Mouse (Mus musculus): ENCODE measurements around the gene Gtsf1. TPM values are rescaled to one million over a fixed set of nuclear protein-coding genes. Genes with fewer than 3 reads are reported as not detected.

Gene Gtsf1
- polyA plus RNA-seq, 1 experiment from 2014 or later = not detected

DNA sequence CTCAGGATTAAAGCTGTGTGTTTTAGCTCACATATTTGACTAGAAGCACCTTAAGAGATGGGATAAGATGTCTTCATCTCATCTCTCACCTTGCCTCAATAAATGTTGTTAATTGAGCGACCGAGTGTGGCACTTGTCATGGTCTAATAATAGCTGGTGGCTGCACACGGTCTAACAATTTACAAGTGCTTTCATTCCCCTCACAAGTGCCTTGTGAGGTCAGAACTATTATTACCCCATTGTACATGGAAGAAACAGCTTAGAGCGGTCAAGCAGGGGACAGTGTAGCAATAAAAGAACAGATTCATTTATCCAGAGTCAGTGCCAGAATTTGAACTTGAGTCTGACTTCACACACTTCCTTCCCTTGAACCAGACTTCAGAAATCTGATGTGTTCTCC, 74.8 kb downstream of the Gtsf1 start:
- H3K4me1 ChIP-seq (ENCODE audit: control insufficient read depth, low read depth, low read length) = peaks cover 21% of the 10 kb centered on the region
- H3K9ac ChIP-seq (ENCODE audit: low read depth, low read length) = no peak overlapping the region
- no peak for ATAC-seq (ENCODE audit: low read depth)
- H3K36me3 ChIP-seq (ENCODE audit: control insufficient read depth, insufficient read depth) = peaks cover 23% of the 10 kb centered on the region
- H3K27me3 ChIP-seq (ENCODE audit: control insufficient read depth, insufficient read depth, low read depth, low read length) = no peaks in the 10 kb centered on the region
- H3K27ac ChIP-seq (ENCODE audit: low read length) = no peak overlapping the region
- no peak overlapping the region for H3K4me3 ChIP-seq (ENCODE audit: low read depth, low read length)
- H3K4me2 ChIP-seq (ENCODE audit: low read depth, low read length) = no peak overlapping the region
- no peaks in the 10 kb centered on the region for H3K9me3 ChIP-seq (replicated peaks; ENCODE audit: control insufficient read depth, low read length)
- 76% methylated on average over 4 of the region's 4 CpGs for WGBS (ENCODE audit: insufficient replicate concordance)

GRCm38 (mm10) chr15:103354690-103355089, 75.6 kb downstream of the Gtsf1 start:
- Histone ChIP-seq H3K4me3 (ENCODE audit: low read depth, low read length) (no peak overlapping the region), H3K9me3 (replicated peaks; ENCODE audit: control insufficient read depth, low read length) (no peaks in the 10 kb centered on the region), H3K4me2 (ENCODE audit: low read depth, low read length) (no peak overlapping the region), H3K4me1 (ENCODE audit: control insufficient read depth, low read depth, low read length) (peaks cover 17% of the 10 kb centered on the region), H3K27ac (ENCODE audit: low read length) (no peak overlapping the region), H3K27me3 (ENCODE audit: control insufficient read depth, insufficient read depth, low read depth, low read length) (no peaks in the 10 kb centered on the region), H3K36me3 (ENCODE audit: control insufficient read depth, insufficient read depth) (peaks cover 23% of the 10 kb centered on the region), H3K9ac (ENCODE audit: low read depth, low read length) (no peak overlapping the region)
- no peak for ATAC-seq (ENCODE audit: low read depth)
- WGBS (ENCODE audit: insufficient replicate concordance) = 79% methylated on average over 2 of the region's 2 CpGs

DNA sequence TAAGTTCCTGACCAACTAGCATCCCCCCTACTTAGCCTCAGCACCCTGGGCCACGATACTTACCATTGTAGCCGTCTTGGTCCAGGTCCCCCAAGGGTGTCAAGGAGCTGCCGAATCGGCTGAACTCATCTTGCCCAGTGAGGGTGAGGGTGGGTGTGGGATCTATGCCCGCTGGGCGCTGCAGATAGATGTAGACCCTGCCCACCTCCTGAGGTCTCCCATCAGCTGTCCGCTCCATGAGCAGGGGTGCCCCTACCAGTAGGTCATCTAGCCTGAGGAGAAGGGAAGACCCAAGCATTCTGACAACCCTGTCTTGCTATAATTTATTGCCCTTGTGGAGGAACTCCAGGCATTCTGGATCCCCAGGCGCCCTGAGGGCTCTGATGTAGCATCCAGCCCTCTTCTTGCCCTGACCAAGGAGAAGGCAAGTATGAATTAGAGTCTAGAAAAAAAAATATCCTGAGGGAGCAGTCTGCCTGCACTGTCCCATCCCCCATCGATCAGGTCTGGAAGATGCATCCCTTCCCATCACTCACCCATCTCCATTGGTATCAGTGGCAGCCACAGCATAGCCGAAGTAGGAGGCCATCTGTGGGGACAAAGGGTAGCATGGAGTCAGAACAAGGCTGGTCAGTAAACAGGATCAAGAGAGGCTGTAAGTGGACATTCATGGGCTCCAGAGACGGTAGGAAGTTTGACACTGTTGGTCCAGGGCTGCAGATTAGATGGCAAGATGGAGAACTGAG, 76.6 kb downstream of the Gtsf1 start:
- WGBS (ENCODE audit: insufficient replicate concordance) = 79% methylated on average over 11 of the region's 11 CpGs
- no peaks in the 10 kb centered on the region for H3K27me3 ChIP-seq (ENCODE audit: control insufficient read depth, insufficient read depth, low read depth, low read length)
- H3K9ac ChIP-seq (ENCODE audit: low read depth, low read length) = no peak overlapping the region
- peaks cover 30% of the 10 kb centered on the region for H3K36me3 ChIP-seq (ENCODE audit: control insufficient read depth, insufficient read depth)
- no peak overlapping the region for H3K27ac ChIP-seq (ENCODE audit: low read length)
- no peak for ATAC-seq (ENCODE audit: low read depth)
- H3K4me3 ChIP-seq (ENCODE audit: low read depth, low read length) = no peak overlapping the region
- H3K9me3 ChIP-seq (replicated peaks; ENCODE audit: control insufficient read depth, low read length) = no peaks in the 10 kb centered on the region
- no peak overlapping the region for H3K4me2 ChIP-seq (ENCODE audit: low read depth, low read length)
- peaks cover 7% of the 10 kb centered on the region for H3K4me1 ChIP-seq (ENCODE audit: control insufficient read depth, low read depth, low read length)

DNA sequence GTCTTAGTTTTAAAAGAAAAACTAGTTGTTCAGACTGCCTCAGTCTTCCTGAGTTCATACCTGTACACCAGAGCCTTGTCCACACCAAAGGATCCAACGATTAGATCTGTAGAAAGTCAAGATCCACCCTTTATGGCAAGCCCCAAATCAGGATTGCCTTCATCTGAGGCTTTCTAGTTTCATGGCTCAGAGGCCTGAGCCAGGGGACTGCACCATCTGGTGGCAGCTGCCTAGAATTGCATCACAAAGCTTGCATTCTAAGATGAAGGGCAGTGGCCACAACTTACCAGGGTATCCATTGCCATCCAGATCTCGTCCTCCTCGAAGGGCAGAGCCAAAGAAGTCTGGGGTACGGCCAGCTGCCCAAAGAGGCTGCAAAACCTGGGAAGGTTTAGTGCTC, 77.4 kb downstream of the Gtsf1 start:
- Histone ChIP-seq H3K27ac (ENCODE audit: low read length) (no peak overlapping the region), H3K9ac (ENCODE audit: low read depth, low read length) (no peak overlapping the region), H3K4me3 (ENCODE audit: low read depth, low read length) (no peak overlapping the region), H3K36me3 (ENCODE audit: control insufficient read depth, insufficient read depth) (peaks cover 31% of the 10 kb centered on the region), H3K4me1 (ENCODE audit: control insufficient read depth, low read depth, low read length) (no peaks in the 10 kb centered on the region), H3K9me3 (replicated peaks; ENCODE audit: control insufficient read depth, low read length) (no peaks in the 10 kb centered on the region), H3K27me3 (ENCODE audit: control insufficient read depth, insufficient read depth, low read depth, low read length) (no peaks in the 10 kb centered on the region), H3K4me2 (ENCODE audit: low read depth, low read length) (no peak overlapping the region)
- WGBS (ENCODE audit: insufficient replicate concordance) = 36% methylated on average over 4 of the region's 4 CpGs
- 0 out of 2 replicates have a peak, but pooled peaks have one; percentile 15 for ATAC-seq (ENCODE audit: low read depth)

Other genes with a start within 250 kb of the Gtsf1 start
- 40.6 and 45.9 TPM in 2 replicates for gene Cbx5, start 190.7 kb downstream of the Gtsf1 start, polyA plus RNA-seq (2015; fragmentation: Nextera tagmentation; extraction: Ambion mirVana)
- 174 and 193 TPM in 2 replicates for gene Hnrnpa1, start 190.0 kb downstream of the Gtsf1 start, polyA plus RNA-seq (2015; fragmentation: Nextera tagmentation; extraction: Ambion mirVana)
- 202 and 220 TPM in 2 replicates for gene Nfe2, start 172.1 kb downstream of the Gtsf1 start, polyA plus RNA-seq (2015; fragmentation: Nextera tagmentation; extraction: Ambion mirVana)
- 194 TPM in 2 replicates for gene Copz1, start 157.8 kb downstream of the Gtsf1 start, polyA plus RNA-seq (2015; fragmentation: Nextera tagmentation; extraction: Ambion mirVana)
- gene Gpr84, start 119.9 kb downstream of the Gtsf1 start, polyA plus RNA-seq (2015; fragmentation: Nextera tagmentation; extraction: Ambion mirVana) = 1.0 and 1.1 TPM in 2 replicates
- 5.5 and 7.0 TPM in 2 replicates for gene Zfp385a, start 90.4 kb downstream of the Gtsf1 start, polyA plus RNA-seq (2015; fragmentation: Nextera tagmentation; extraction: Ambion mirVana)
- 18.4 and 19.6 TPM in 2 replicates for gene Itga5, start 63.7 kb downstream of the Gtsf1 start, polyA plus RNA-seq (2015; fragmentation: Nextera tagmentation; extraction: Ambion mirVana)
- not detected in 2 replicates for gene Gtsf2, start 18.0 kb upstream of the Gtsf1 start, polyA plus RNA-seq (2015; fragmentation: Nextera tagmentation; extraction: Ambion mirVana)
- 8.1 TPM in 2 replicates for gene Nckap1l, start 23.3 kb upstream of the Gtsf1 start, polyA plus RNA-seq (2015; fragmentation: Nextera tagmentation; extraction: Ambion mirVana)
- gene Pde1b, start 72.6 kb upstream of the Gtsf1 start, polyA plus RNA-seq (2015; fragmentation: Nextera tagmentation; extraction: Ambion mirVana) = 0.31 and 0.34 TPM in 2 replicates
- gene Ppp1r1a, start 107.5 kb upstream of the Gtsf1 start, polyA plus RNA-seq (2015; fragmentation: Nextera tagmentation; extraction: Ambion mirVana) = 0.36 and 1.0 TPM in 2 replicates
- gene Glycam1, start 134.6 kb upstream of the Gtsf1 start, polyA plus RNA-seq (2015; fragmentation: Nextera tagmentation; extraction: Ambion mirVana) = not detected in 2 replicates

Data from liver, embryonic 16.5 days (tissue).